Mouse (Mus musculus) forebrain, embryonic 13.5 days (tissue): ENCODE results near the gene Nemf. TPM values are rescaled to one million over a fixed set of nuclear protein-coding genes. Genes with fewer than 3 reads are reported as not detected.
A peak's percentile ranks its signal among the peaks of the same experiment; 100 is the strongest.
"Not testable (repeated sequence)": the region's sequence is repeated elsewhere in the genome, so short reads cannot be mapped to it uniquely, and the experiment has no call there.

Source experiments
- ATAC-seq: fragments of 200-750 bp; cut with Nextera tagmentation; 2 replicates; pipeline ENCODE4 v1.8.0; 2017
- H3K27ac ChIP-seq: fragments of 300-500 bp; sonication (generic); 2 replicates; pipeline ENCODE4 v1.5.1; 2015; ENCODE audit warnings: inconsistent platforms, mild to moderate bottlenecking, moderate library complexity
- H3K27me3 ChIP-seq: fragments of 300-500 bp; sonication (generic); 2 replicates; pipeline ENCODE4 v1.6.1; 2015; ENCODE audit warnings: mild to moderate bottlenecking, inconsistent platforms
- H3K36me3 ChIP-seq: fragments of 300-500 bp; sonication (generic); 2 replicates; pipeline ENCODE4 v1.6.1; 2015; ENCODE audit warnings: mild to moderate bottlenecking, inconsistent platforms; ENCODE audit not compliant: poor library complexity, severe bottlenecking
- H3K4me1 ChIP-seq: fragments of 300-500 bp; sonication (generic); 2 replicates; pipeline ENCODE4 v1.6.1; 2015; ENCODE audit warnings: inconsistent platforms
- H3K4me2 ChIP-seq: fragments of 300-500 bp; sonication (generic); 2 replicates; pipeline ENCODE4 v1.6.1; 2015; ENCODE audit warnings: inconsistent platforms, mild to moderate bottlenecking, moderate library complexity
- H3K4me3 ChIP-seq: fragments of 300-500 bp; sonication (generic); 2 replicates; pipeline ENCODE4 v1.5.1; 2015; ENCODE audit warnings: mild to moderate bottlenecking, inconsistent platforms
- H3K9ac ChIP-seq: fragments of 300-500 bp; sonication (generic); 2 replicates; pipeline ENCODE4 v1.6.1; 2015; ENCODE audit warnings: mild to moderate bottlenecking, inconsistent platforms
- H3K9me3 ChIP-seq: fragments of 300-500 bp; sonication (generic); replicated peaks from 2 replicates; pipeline ENCODE4 v1.6.1; 2016; ENCODE audit warnings: inconsistent platforms
- WGBS: fragments of 180-500 bp; shearing (Covaris S2); methylation state at CpG from one replicate; pipeline ENCODE4 v1.1.7; 2015; 5-methylcytosine and 5-hydroxymethylcytosine counted together
- polyA plus RNA-seq: library from polyadenylated mRNA; unstranded; fragments of >200 nt; fragmentation: Nextera tagmentation; extraction: Ambion mirVana; gene quantifications from 2 replicates; pipeline ENCODE4 v1.2.1, GENCODE M21; 2015

The Nemf gene
- polyA plus RNA-seq, result 99.3 and 99.9 TPM in 2 replicates

- under 1% methylated on average over 48 of the region's 50 CpGs for WGBS
- Histone ChIP-seq H3K4me3 (peak within 1 kb of the TSS; percentile 78), H3K27ac (peak within 1 kb of the TSS; percentile 74), H3K4me2 (peak within 1 kb of the TSS; percentile 88), H3K36me3 (peaks cover 28% of the 10 kb centered on the region), H3K4me1 (peaks cover 11% of the 10 kb centered on the region; the same call in 1 of the 2 replicates), H3K9ac (peak within 1 kb of the TSS; percentile 82), H3K9me3 (no peaks in the 10 kb centered on the region), H3K27me3 (no peaks in the 10 kb centered on the region)
- peak; percentile 59 for ATAC-seq
These were observed at the start of gene Nemf for GRCm38 (mm10) chr12:69356546-69357299. Gene Nemf, minus strand, starts transcription at chr12:69357165.

DNA sequence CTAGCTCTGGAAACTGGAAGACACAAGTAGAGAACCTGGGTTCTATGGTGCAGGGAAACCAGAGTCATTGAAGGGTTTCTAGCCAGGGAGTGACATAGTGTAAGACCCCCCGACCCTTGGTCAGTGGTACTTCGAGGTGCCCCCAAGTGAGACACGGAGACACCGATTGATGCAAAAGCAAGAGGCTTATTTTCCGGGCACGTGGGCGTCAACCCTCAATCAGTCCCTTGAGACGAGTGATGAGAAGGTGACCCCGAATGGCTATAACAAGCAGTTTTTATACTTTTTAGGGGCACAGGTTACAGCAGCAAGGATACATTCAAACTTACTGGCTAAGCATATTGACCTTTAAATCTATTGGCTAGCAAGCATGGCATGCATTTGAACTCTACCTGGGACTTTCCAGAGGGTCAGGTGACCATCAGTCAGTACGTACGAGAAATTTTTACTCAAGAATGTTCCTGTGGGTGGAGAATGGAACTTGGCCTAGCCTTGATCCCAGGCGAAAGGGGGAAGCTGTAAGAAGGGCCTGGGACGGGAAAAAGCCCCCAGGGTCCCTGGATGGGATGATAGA is 45.7 kb upstream of the Nemf start:
- Histone ChIP-seq H3K4me2 (no peak overlapping the region), H3K27me3 (no peaks in the 10 kb centered on the region), H3K27ac (no peak overlapping the region), H3K9me3 (no peaks in the 10 kb centered on the region), H3K9ac (no peak overlapping the region), H3K36me3 (no peaks in the 10 kb centered on the region), H3K4me3 (no peak overlapping the region), H3K4me1 (peaks cover 9% of the 10 kb centered on the region)
- 94% methylated on average over 13 of the region's 13 CpGs for WGBS
- ATAC-seq, result no peak

- no peak overlapping the region for H3K4me2 ChIP-seq
- H3K27me3 ChIP-seq, result no peaks in the 10 kb centered on the region
- no peaks in the 10 kb centered on the region for H3K36me3 ChIP-seq
- peaks cover 9% of the 10 kb centered on the region for H3K4me1 ChIP-seq
- no peak overlapping the region for H3K9ac ChIP-seq
- 67% methylated on average over 9 of the region's 9 CpGs for WGBS
- no peak for ATAC-seq
- no peaks in the 10 kb centered on the region for H3K9me3 ChIP-seq
- H3K27ac ChIP-seq, result no peak overlapping the region
- H3K4me3 ChIP-seq, result no peak overlapping the region
These were observed 45.1 kb upstream of the Nemf start for GRCm38 (mm10) chr12:69402100-69402499.

DNA sequence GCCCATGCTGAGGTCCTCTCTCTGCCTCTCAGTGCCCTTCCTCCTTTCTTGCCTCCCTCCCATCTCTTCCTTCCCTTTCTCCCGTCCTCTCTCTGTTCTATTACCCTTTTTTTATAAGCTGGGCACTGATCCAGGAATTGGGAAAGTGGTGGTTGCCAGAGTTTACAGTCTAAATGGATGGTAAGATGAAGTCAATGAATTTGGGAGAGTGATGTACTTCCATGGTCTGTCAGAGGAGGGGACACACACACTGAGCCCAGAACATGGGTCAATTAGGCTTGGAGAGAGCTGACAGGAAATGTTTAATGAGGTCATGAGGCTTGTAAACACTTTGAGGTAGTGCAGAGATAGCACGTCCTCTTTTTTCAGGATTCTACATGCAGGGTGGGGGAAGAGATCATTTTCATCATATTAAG is 43.9 kb upstream of the Nemf start:
- no peak overlapping the region for H3K27ac ChIP-seq
- peaks cover 9% of the 10 kb centered on the region for H3K4me1 ChIP-seq
- H3K4me2 ChIP-seq, result no peak overlapping the region
- H3K4me3 ChIP-seq, result no peak overlapping the region
- H3K9me3 ChIP-seq, result no peaks in the 10 kb centered on the region
- 31% methylated on average over 2 of the region's 2 CpGs for WGBS
- H3K9ac ChIP-seq, result no peak overlapping the region
- no peak for ATAC-seq
- no peaks in the 10 kb centered on the region for H3K27me3 ChIP-seq
- no peaks in the 10 kb centered on the region for H3K36me3 ChIP-seq

GRCm38 (mm10) chr12:69400367-69400766 is 43.4 kb upstream of the Nemf start:
- no peak overlapping the region for H3K4me2 ChIP-seq
- no peaks in the 10 kb centered on the region for H3K36me3 ChIP-seq
- no peak for ATAC-seq
- H3K4me3 ChIP-seq, result no peak overlapping the region
- no peak overlapping the region for H3K9ac ChIP-seq
- H3K9me3 ChIP-seq, result no peaks in the 10 kb centered on the region
- peaks cover 9% of the 10 kb centered on the region for H3K4me1 ChIP-seq
- H3K27me3 ChIP-seq, result no peaks in the 10 kb centered on the region
- WGBS, result 88% methylated on average over 4 of the region's 4 CpGs
- H3K27ac ChIP-seq, result no peak overlapping the region

DNA sequence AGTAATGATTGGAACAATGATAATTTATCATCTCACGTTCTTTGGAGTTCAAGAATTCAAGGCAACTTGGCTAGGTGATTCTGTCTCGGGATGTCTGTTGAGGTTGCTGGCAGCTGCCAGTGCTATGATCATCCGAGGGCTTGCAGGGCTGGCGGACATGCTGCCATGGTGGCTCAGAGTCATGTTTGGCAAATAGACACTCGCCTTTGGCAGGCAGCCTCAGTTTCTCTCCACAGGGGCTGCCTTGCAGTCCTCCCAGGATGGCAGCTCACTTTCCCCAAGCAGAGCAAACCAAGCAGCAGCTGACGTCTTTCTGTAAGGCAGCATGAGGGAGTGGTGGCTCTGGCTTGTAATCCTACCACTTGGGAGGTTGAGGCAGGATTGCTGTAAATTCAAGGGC is 37.5 kb upstream of the Nemf start:
- no peaks in the 10 kb centered on the region for H3K27me3 ChIP-seq
- H3K4me2 ChIP-seq, result no peak overlapping the region
- H3K4me3 ChIP-seq, result no peak overlapping the region
- H3K9ac ChIP-seq, result no peak overlapping the region
- no peaks in the 10 kb centered on the region for H3K4me1 ChIP-seq
- ATAC-seq, result no peak
- H3K27ac ChIP-seq, result no peak overlapping the region
- H3K36me3 ChIP-seq, result no peaks in the 10 kb centered on the region
- WGBS, result 81% methylated on average over 6 of the region's 6 CpGs
- no peaks in the 10 kb centered on the region for H3K9me3 ChIP-seq

DNA sequence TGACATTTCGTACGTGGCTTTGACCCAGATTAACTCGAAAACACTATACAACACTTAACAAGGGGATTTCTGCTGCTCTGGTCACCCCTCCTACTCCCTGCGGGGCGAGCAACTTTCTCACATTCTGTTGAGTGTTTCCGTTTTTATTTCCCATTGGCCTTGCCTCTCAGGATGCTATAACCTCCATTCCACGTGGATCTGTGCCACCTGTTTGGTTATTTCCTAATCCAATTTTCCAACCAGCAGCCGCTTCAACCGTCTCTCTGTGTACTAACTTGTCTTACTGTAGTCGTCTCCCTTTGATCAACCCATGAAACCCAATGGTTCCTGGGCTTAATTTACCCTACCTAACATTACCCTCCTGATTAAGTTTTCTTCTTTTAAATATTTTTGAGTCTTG is 36.1 kb upstream of the Nemf start:
- H3K4me1 ChIP-seq, result no peaks in the 10 kb centered on the region
- H3K4me3 ChIP-seq, result no peak overlapping the region
- no peak overlapping the region for H3K9ac ChIP-seq
- no peaks in the 10 kb centered on the region for H3K27me3 ChIP-seq
- ATAC-seq, result no peak
- H3K4me2 ChIP-seq, result no peak overlapping the region
- H3K9me3 ChIP-seq, result no peaks in the 10 kb centered on the region
- H3K36me3 ChIP-seq, result no peaks in the 10 kb centered on the region
- WGBS, result 80% methylated on average over 10 of the region's 10 CpGs
- no peak overlapping the region for H3K27ac ChIP-seq

DNA sequence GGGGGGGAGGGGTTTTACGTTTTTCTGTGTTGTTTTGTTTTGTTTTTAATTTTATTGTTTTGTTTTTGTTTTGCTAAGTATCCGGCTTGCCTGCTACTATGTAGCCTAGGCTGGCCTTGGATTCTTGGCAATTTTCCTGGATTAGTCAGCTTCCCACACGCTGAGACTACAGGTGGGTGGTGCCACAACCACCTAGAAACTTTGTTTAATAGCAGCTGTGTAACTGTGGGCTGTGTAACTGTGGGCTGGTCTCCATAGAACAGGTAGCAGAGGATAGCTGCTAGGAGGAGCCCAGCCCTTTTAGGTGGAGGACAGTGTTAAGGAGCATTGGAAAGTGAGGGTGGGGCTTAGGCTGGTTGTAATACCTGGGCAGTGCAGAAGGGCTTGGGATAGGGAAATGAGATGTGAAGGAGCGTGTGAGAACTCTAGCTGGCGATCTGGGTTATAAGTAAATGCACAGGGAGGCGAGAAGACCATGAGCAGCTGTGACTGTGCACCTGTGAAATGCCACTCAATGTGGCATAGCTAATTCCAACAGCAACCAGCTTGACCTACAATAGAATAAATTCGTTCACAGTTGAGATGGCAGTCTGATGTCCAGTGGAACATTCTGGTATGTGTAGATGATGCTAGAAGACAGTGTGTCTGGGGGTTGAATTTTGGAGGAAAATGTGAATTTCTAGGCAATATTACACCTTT is 33.2 kb upstream of the Nemf start:
- no peak for ATAC-seq
- Histone ChIP-seq H3K27me3 (no peaks in the 10 kb centered on the region), H3K27ac (no peak overlapping the region), H3K4me3 (no peak overlapping the region), H3K9me3 (no peaks in the 10 kb centered on the region), H3K4me2 (no peak overlapping the region), H3K36me3 (no peaks in the 10 kb centered on the region), H3K9ac (no peak overlapping the region), H3K4me1 (no peaks in the 10 kb centered on the region)
- 84% methylated on average over 7 of the region's 7 CpGs for WGBS

GRCm38 (mm10) chr12:69389273-69389938 is 32.4 kb upstream of the Nemf start:
- ATAC-seq, result no peak
- Histone ChIP-seq H3K9me3 (no peaks in the 10 kb centered on the region), H3K27me3 (no peaks in the 10 kb centered on the region), H3K4me1 (no peaks in the 10 kb centered on the region), H3K4me3 (no peak overlapping the region), H3K9ac (no peak overlapping the region), H3K27ac (no peak overlapping the region), H3K4me2 (no peak overlapping the region), H3K36me3 (no peaks in the 10 kb centered on the region)
- 75% methylated on average over 7 of the region's 7 CpGs for WGBS

DNA sequence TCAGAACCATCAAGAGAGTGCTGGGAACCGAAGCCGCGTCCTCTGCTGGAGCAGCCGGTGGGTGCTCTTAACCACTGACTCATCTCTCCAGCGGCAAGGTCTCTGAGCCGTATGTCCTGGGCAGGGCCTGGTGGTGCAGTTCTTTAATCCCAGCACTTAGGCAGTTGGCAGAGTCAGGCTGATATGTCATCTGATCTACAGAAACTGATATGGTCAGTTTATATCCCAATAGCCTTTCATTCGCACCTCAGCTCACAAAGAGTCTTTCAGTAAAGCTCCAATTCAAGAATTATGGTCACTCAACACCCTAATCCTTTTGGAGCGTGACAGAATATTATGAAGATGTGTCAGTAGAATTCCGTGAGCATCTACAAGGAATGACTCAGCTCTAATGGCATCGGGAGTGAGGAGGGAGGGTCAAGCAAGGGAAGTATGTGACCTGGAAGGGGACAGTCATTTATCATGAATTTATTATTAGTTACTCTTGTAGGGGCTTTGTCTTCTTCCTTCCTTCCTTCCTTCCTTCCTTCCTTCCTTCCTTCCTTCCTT is 31.4 kb upstream of the Nemf start:
- no peak overlapping the region for H3K4me2 ChIP-seq
- no peak overlapping the region for H3K27ac ChIP-seq
- H3K27me3 ChIP-seq, result no peaks in the 10 kb centered on the region
- no peak overlapping the region for H3K4me3 ChIP-seq
- no peaks in the 10 kb centered on the region for H3K9me3 ChIP-seq
- no peaks in the 10 kb centered on the region for H3K4me1 ChIP-seq
- ATAC-seq, result no peak
- 98% methylated on average over 10 of the region's 10 CpGs for WGBS
- no peak overlapping the region for H3K9ac ChIP-seq
- no peaks in the 10 kb centered on the region for H3K36me3 ChIP-seq

GRCm38 (mm10) chr12:69386281-69386732 is 29.3 kb upstream of the Nemf start:
- 71% methylated on average over 3 of the region's 12 CpGs for WGBS
- not testable (repeated sequence) for ATAC-seq, H3K4me2 ChIP-seq

More at GRCm38 (mm10) chr12:69386281-69386732, 29.3 kb upstream of the Nemf start:
- not testable (repeated sequence) for H3K9ac ChIP-seq, H3K4me1 ChIP-seq, H3K9me3 ChIP-seq, H3K27me3 ChIP-seq, H3K4me3 ChIP-seq, H3K27ac ChIP-seq, H3K36me3 ChIP-seq
